Mouse (Mus musculus) cerebellum, adult (tissue): ENCODE measurements at regions not wholly inside any gene's neighbourhood (a gene's known extent, or its start where the extent isn't known, plus 50 kb on each side); places are given as distances from the start of the nearest gene placed in this dataset.

Experiments used
- ATAC-seq: cut with Nextera tagmentation; 2 replicates; pipeline ENCODE4 v1.9.2; 2017; ENCODE audit warnings: mild to moderate bottlenecking, moderate library complexity, mixed read lengths; ENCODE audit not compliant: insufficient number of reproducible peaks, low FRiP score, low TSS enrichment

DNA sequence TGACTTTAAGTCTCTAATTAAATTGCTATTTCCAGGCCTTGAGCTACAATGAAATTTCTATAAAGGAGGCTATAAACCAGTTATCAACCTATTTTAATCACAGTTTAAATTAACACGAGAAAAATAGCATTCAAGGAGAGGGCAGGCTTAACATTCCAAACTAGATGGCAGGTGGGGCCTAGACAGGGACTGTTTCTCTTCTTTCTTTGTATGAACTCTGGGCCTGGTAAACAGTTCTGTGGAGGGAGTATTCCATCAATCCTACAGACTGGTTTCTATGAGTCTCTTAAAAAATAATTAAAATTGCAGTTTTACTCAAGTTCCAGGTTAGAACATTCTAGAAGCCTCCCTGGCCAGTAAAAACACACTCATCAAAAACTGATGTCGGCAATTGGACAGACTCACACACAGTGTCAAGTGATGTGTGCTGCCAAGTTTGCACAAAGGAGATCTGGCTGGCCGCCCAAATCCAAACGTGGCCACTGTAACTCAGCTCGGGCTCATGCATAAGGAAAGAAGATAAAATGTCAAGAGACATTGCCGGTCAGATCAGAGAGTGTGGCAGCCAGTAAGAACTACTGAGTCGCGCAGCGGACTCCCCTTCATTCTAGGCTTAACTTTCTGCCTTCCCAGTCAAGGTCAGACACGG lies 206.5 kb upstream of the Sash1 start:
- ATAC-seq: 0 out of 2 replicates have a peak, but pooled peaks have one; percentile 29

- ATAC-seq: no peak
Observed at GRCm38 (mm10) chr10:9090961-9091360, 205.1 kb upstream of the Sash1 start.

DNA sequence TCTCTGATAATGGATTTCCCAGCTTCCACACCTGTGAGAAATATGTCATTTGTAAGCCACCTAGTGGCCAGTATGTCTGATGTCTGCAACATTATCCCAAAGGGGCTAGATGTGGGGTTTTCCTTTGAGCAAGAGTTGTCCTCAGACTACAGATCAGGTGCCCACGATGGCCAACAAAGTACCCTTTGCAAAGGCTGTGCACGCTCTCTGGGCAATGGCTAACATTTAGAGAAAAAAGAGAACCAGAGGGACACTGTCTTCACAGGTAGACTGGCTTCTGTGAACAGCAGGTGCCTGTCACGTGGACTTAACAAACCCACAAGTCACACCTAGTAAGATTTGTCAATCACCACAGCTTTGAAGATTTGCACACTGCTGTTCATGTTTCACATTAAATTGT lies 202.0 kb upstream of the Sash1 start:
- ATAC-seq: 0 out of 2 replicates have a peak, but pooled peaks have one; percentile 16

- ATAC-seq: no peak
Observed at GRCm38 (mm10) chr10:9087171-9087570, 201.3 kb upstream of the Sash1 start.

DNA sequence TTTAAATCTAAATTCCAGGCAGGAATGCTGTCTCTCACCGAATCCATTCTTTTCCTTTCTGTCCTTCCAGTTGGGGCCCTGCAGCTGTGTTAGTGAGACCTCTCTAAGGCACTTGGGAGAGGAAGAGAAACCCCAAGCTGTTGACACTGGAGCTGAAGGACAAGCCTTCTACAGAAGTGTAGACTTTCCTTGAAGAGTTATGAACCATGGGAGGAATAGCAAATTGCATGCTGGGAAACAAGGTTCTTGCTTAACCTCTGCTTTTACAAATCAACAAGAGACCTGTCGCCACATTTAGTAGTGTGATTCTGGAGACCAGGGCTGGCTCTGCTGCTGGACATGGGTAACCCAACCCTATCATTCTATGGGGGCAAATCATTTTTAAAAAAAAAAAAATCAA lies 200.8 kb upstream of the Sash1 start:
- ATAC-seq: no peak

DNA sequence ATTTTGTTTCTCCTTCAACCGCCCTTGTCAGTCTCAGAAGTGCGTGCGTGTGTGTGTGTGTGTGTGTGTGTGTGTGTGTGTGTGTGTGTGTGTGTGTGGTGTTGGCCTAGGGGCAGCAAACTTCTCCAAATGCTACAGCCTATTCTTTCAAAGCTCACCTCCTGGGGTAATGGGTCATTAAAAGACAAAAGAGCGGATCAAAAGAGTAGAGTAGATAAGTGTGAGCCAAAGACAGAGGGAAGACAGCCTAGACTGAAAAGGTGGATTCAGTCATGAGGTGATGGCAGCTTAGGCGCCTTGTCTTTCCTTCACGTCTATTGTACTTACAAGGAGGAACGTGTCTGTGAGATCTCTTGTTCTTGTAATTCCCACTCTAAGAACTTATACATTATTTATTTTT lies 199.6 kb upstream of the Sash1 start:
- no peak for ATAC-seq

- no peak for ATAC-seq
Observed at GRCm38 (mm10) chr10:9074916-9075315, 189.0 kb upstream of the Sash1 start.

DNA sequence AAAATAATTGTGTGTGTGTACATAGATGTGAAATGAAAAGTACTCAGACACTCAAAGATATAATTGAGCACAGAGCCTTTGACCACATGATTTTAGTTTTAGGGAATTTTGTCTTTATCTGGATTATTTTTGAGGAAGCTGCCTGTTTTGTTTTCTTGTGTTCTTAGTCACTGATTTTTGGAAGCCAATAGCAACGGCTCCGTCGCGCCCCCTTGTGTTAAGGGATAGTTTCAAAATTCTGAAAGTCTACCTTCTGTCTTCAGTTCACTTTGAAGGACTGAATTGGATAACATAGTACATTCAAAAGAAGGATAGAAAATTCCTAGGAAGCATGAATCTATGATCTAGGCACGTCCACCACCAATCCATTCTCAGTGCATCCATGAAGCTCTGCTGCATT lies 185.8 kb upstream of the Sash1 start:
- no peak for ATAC-seq

DNA sequence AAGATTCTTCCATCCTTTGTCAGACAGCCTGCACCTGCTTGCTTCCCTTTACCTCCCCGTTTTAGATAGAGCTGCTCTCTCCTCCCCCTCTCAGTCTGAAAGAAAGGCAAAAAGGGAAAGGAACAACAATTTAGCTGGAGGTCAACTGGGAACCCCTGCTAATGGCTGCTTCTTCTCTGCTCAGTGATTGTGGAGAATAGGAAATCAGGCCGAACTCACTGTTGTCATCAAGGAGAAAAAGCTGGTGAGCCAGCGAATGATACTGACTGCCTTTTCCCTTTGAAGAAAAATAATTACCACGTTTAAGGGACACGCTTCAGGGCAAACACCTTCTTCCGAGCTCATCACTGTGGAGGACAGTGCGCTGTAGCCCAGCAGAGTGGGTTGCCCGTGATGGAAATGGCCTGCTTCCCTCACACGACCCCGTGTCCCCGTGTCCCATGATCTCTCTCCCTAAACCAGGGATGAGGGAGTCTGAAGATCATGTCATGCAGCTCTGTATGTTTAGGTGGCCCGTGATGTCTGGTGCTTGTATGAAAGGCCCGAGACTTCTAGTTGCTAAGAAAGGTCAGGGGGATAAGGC lies 183.8 kb upstream of the Sash1 start:
- ATAC-seq: no peak

DNA sequence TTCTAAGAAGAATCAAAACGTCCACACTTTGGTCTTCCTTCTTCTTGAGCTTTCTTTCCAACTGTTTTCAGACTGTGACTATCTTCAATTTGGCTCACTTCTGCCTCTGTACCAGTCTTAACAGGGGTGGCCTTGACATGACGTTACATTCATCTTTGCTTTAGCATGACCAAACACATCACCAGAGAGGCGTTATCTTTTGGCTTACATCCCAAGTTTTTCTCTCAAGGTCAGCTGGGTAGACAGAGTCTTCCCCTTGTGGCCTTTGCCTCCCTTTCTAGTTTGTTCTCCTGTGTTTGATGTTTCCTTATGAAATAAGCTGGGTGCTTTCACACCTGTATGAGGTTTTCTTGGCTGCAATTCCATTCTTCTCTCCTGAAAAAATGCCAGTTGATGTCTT lies 180.7 kb upstream of the Sash1 start:
- ATAC-seq: no peak

- ATAC-seq: no peak
Observed at GRCm38 (mm10) chr10:9061979-9062378, 176.1 kb upstream of the Sash1 start.

DNA sequence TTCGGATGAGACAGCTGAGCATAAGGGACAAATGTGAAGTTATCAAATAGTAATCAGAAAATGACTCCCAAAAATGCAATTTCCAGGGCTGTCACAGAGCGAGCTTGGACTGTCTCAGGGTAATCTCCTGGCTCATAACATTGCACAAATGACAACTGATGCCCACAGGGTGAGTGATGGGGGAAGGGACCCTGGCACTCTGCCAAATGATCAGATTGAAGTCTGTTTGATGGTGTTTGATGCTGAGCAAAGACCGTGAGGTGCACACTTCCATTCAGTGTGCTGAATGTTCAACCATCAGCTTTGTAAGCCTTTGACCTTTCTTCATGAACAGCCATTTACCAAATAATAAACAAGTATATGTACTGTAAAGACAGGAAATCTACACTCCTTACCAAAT lies 169.4 kb upstream of the Sash1 start:
- no peak for ATAC-seq

GRCm38 (mm10) chr10:9053371-9053770 lies 167.5 kb upstream of the Sash1 start:
- ATAC-seq: no peak

DNA sequence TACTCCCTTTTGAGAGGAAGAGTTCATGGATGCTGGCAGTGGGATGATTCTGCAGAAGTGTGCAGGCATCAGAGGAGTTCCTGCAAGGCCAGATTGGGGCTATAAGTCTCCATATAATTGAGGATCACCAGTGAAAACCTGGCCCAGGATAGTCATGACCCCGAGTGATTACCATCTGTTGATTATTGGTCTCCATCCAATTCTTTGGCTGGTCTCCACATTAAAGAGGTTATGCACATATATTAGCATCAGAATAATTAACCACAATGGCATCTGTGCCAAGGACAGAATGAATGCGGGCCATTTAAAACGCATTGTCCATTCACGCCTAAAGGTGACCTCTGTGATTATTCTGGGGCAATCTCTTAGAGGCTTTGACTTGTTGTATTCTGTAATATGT lies 161.5 kb upstream of the Sash1 start:
- no peak for ATAC-seq

GRCm38 (mm10) chr10:9044746-9045370 lies 159.0 kb upstream of the Sash1 start:
- ATAC-seq: no peak

- ATAC-seq: no peak
Observed at GRCm38 (mm10) chr10:9043507-9043906, 157.6 kb upstream of the Sash1 start.

DNA sequence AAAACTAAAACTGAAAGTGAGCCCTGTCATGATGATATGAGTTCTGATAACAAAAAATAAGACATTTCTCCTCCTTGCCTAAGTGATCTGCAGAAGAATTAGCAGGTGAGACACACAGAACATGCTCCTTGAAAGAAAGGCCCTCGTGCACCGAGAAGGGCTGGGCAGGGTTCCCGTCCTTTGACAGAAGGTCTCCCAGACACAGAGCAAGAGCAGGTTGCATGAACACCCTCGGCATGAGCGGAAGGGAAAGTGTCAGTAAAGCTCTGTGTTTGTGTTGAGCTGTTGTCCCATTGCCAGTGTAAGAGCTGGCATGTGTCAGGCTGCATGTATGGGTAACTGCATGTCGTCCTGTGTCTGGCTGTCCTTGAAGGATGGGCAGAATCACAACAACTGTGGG lies 144.6 kb upstream of the Sash1 start:
- ATAC-seq: no peak

- no peak for ATAC-seq
Observed at GRCm38 (mm10) chr10:9029506-9029905, 143.6 kb upstream of the Sash1 start.

DNA sequence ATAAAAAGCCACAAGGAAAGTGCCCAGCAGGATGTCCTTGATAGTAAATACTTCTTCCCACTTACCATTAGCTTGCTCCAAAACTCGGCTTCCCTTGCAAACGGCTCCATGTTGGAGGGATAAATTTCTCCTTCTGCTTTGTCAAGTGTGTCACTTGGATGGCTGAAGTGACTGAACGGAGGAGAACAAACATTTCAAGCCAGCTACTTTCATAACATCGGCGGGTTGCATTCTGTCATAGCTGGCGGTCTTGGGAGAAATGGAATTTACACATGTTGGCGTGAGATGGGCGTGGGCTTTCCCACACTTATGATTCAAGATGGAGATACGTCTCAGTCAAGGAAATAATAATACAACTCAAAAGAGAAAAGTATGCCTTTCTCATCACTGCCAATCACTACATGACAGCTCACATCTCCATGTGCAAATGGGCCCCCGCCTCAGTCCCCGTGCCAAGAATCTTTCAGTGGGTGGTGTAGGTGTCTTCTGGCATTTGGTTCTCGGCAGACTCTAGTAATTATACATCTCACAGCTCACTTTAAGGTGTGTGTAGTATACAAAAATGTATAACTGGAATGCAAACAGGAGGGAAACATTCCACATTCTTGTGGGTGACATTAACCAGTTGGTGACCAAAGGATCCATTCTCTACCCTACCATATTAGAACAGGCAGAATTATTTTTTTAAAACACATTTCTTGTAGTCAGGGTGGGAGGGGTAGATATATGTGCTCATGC lies 141.4 kb upstream of the Sash1 start:
- no peak for ATAC-seq

DNA sequence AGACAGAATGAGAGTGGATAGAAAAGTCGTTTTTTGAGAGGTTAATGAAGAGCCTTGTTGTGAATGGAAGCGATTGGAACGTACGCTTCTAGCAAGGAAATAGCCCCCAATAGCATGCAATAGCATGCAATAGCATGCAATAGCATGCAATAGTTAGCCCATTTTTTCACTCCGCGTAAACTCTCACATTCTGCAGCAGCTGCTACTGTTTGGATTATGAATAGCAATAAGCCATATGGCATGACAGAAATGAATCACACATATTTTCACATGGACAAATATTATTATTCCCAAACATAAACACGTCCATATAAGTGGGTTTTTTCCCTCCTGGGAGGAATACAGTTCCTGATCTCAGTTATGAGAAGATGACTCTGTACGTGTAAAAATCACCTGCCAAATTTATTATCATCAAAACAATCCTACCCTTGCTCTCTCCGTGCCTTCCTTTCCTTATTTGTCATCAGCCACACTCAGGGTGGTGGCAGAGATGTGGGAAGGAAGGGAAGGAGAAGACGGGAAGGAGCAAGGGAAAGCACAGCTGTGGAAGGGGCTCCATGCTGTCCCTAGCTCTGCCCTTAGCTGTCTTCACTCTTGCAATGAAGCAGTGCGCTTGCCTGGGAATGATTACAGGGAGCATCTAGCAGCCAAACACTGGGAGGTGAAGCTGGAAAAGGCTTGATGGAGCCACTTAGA lies 129.1 kb upstream of the Sash1 start:
- ATAC-seq: no peak

- no peak for ATAC-seq
Observed at GRCm38 (mm10) chr10:9013549-9013925, 127.7 kb upstream of the Sash1 start.
